Mouse (Mus musculus) activated CD4-positive, CD25-positive, alpha-beta regulatory T cell, adult 9 weeks (primary cell): ENCODE data around the gene Taar3. TPM values are rescaled to one million over a fixed set of nuclear protein-coding genes. Genes with fewer than 3 reads are reported as not detected.

Experiments used
- polyA plus RNA-seq: library from polyadenylated mRNA; unstranded; fragments of 100-300 nt; shearing (Covaris generic); gene quantifications from one replicate; pipeline ENCODE4 v1.2.1, GENCODE M21; 2017

The Taar3 gene
- polyA plus RNA-seq: not detected

DNA sequence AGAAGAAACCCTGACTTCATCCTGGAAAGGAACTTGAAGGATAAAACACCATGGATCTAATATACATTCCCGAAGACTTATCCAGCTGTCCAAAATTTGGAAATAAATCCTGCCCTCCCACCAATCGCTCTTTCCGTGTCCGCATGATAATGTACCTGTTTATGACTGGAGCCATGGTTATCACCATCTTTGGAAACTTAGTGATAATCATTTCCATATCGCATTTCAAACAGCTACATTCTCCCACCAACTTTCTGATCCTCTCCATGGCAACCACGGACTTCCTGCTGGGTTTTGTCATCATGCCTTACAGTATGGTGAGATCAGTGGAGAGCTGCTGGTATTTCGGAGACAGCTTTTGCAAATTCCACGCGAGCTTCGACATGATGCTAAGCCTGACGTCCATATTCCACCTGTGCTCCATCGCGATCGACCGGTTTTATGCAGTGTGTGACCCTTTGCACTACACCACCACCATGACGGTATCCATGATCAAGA is at the start of gene Taar3:
TSS of gene Taar3 (plus strand) at position 51 of the 498 bp plus-strand sequence.

DNA sequence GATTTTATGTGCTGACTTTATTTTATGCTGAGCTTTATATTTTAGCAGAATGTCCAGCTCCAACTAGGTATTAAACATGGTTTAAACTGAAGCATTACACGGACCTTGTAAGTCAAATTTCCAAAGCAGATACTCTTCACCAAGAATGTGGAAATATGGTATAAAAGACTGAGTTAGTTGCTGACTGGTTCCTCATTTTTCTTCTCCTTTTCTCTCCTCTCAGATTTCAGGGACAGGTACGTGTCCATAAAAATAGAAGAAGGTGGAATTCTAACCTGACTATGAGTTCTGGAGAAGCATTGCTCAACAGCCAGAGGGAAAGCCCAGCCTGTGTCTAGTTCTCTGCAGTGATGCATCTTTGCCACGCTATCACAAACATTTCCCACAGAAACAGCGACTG is 29.3 kb upstream of the Taar3 start, which contains the start of gene Taar1:
TSS of gene Taar1 (plus strand) at position 301 of the 400 bp plus-strand sequence.

DNA sequence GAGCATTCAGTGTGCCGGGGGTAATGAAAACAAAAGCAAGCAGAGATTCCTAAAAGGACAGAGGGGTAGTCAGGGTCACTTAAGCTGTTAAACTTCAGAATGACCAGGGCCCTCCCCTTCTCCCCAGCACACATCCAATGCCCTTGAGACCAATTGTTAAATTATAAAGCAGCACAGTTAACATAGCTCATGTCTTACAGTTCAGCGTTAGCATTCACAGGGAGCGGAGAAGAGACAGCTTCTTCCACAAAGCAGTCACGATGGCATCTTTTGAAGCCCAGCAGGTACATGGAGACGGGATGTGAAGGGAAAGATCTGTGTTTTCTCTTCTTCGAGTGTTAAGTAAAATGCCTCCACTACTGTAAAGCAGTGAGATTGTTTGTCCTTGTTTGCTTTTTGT is 11.0 kb upstream of the Taar3 start, which contains the start of gene Taar2:
TSS of gene Taar2 (plus strand) at position 261 of the 400 bp plus-strand sequence.

DNA sequence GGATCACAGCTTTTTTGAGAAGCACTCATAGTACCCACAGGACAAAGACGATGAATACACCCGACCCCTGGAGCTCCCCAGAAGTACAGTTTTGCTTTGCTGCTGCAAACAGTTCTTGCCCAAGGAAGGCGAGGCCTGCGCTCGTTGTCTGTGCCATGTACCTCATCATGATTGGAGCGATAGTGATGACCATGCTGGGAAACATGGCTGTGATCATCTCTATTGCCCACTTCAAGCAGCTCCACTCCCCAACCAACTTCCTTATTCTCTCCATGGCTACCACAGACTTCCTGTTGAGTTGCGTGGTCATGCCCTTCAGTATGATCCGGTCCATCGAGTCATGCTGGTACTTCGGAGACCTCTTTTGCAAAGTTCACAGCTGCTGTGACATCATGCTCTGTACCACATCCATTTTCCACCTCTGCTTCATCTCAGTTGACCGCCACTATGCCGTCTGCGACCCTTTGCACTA is 11.1 kb downstream of the Taar3 start, which contains the start of gene Taar4:
TSS of gene Taar4 (plus strand) at position 51 of the 472 bp plus-strand sequence.

DNA sequence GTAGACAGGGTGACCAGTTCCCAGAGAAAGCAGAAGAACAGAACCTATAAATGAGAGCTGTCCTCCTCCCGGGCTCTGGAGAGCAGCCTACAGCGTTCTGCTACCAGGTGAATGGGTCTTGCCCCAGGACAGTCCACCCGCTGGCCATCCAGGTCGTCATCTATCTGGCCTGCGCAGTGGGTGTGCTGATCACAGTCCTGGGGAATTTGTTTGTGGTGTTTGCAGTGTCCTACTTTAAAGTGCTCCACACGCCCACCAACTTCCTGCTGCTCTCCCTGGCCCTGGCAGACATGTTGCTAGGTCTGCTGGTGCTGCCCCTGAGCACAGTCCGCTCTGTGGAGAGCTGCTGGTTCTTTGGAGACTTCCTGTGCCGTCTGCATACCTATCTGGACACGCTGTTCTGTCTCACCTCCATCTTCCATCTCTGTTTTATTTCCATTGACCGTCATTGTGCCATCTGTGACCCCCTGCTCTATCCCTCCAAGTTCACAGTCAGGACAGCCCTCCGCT is 21.4 kb downstream of the Taar3 start, which contains the start of gene Taar5:
TSS of gene Taar5 (plus strand) at position 51 of the 510 bp plus-strand sequence.

DNA sequence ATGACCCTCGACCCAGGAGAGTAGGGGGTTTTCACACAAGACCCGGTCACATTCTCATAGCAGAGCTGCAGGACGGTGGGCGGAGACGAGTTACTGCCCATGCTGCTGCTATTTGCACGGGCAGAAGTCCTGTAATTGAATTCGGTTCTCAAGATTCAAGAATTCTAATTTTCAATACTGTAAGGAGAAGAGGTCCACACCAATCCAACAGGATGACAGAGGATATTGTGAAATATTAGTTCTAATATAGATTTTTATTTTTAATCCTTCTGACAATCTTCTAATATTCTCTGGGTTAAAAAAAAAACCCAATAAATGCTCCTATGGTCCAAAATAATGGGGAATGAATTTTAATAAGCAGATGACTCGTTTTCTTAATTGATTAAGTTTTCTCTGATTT is 36.2 kb downstream of the Taar3 start, which contains the start of gene Taar6:
TSS of gene Taar6 (minus strand) at position 101 of the 400 bp plus-strand sequence.

DNA sequence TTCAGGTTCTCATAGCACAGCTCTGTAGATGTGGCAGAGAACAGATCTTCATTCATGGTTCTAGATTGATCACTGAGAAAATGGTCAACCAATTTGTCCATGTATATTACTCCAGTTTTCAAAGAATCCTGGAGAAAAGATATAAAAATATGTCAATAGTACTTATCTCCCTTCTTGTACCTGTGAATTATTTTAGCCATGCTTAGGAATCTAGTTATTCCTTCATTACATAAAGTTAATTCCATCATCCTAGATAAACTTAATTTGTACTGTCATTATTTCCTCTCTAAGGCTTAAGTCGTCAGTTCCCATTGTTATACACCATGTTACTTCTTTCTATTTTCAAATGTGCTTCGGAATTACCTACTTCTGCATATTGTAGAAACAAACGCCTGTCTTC is 44.0 kb downstream of the Taar3 start, which contains the start of gene Taar7a:
TSS of gene Taar7a (minus strand) at position 101 of the 400 bp plus-strand sequence.

DNA sequence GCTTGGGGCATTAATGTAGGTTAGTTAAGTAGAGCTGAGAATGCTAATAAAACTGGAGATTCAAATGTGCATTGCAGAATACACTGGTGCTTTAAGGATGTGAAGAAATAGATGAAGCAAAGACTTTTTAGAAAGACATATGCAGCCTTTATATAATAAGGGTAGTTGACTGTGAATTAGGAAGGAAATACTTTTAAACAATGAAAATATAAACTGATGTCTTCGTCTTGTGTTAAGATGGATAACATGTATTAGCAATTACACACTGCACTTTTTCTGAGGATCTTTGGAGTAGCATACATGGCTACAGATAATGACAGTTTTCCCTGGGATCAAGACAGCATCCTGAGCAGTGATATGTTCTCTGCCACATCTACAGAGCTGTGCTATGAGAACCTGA is 50.3 kb downstream of the Taar3 start, which contains the start of gene Taar7b:
TSS of gene Taar7b (plus strand) at position 301 of the 400 bp plus-strand sequence.

Other genes starting within 250 kb of the Taar3 start
- 51.6 TPM for gene Rps12, start 162.3 kb upstream of the Taar3 start, polyA plus RNA-seq
- not detected for gene Slc18b1, start 152.6 kb upstream of the Taar3 start, polyA plus RNA-seq
- 0.15 TPM for gene Vnn3, start 98.1 kb upstream of the Taar3 start, polyA plus RNA-seq
- gene Vnn1, start 54.9 kb upstream of the Taar3 start, polyA plus RNA-seq: not detected
- not detected for gene Taar1, start 29.2 kb upstream of the Taar3 start, polyA plus RNA-seq
- gene Taar2, start 11.0 kb upstream of the Taar3 start, polyA plus RNA-seq: not detected
- gene Taar4, start 10.9 kb downstream of the Taar3 start, polyA plus RNA-seq: not detected
- not detected for gene Taar5, start 21.1 kb downstream of the Taar3 start, polyA plus RNA-seq
- not detected for gene Taar6, start 36.1 kb downstream of the Taar3 start, polyA plus RNA-seq
- not detected for gene Taar7a, start 43.9 kb downstream of the Taar3 start, polyA plus RNA-seq
- not detected for gene Taar7b, start 50.4 kb downstream of the Taar3 start, polyA plus RNA-seq
- gene Taar7d, start 77.7 kb downstream of the Taar3 start, polyA plus RNA-seq: not detected
- gene Taar7e, start 88.1 kb downstream of the Taar3 start, polyA plus RNA-seq: not detected
- not detected for gene Taar7f, start 100.0 kb downstream of the Taar3 start, polyA plus RNA-seq
- gene Taar8a, start 126.9 kb downstream of the Taar3 start, polyA plus RNA-seq: not detected
- gene Taar8b, start 142.7 kb downstream of the Taar3 start, polyA plus RNA-seq: not detected
- gene Taar8c, start 152.4 kb downstream of the Taar3 start, polyA plus RNA-seq: not detected
- not detected for gene Taar9, start 160.0 kb downstream of the Taar3 start, polyA plus RNA-seq
- 45.4 TPM for gene Stx7, start 199.7 kb downstream of the Taar3 start, polyA plus RNA-seq